Mouse (Mus musculus) stomach, embryonic 14.5 days (tissue): ENCODE results near the gene Tkfc. TPM values are rescaled to one million over a fixed set of nuclear protein-coding genes. Genes with fewer than 3 reads are reported as not detected.
A peak's percentile ranks its signal among the peaks of the same experiment; 100 is the strongest.

Source experiments
- ATAC-seq: fragments of 200-750 bp; cut with Nextera tagmentation; 2 replicates; pipeline ENCODE4 v1.8.0; 2017; ENCODE audit warnings: low read depth, moderate TSS enrichment; ENCODE audit not compliant: insufficient number of reproducible peaks, insufficient read depth, low FRiP score
- H3K27ac ChIP-seq: fragments of 300-500 bp; sonication (generic); 2 replicates; pipeline ENCODE4 v1.5.1; 2014; ENCODE audit warnings: mild to moderate bottlenecking, low read length, moderate library complexity, mixed read lengths
- H3K27me3 ChIP-seq: fragments of 300-500 bp; sonication (generic); 2 replicates; pipeline ENCODE4 v1.6.1; 2014; ENCODE audit warnings: low read length, control low read depth, mixed read lengths; ENCODE audit not compliant: control insufficient read depth, insufficient read depth
- H3K36me3 ChIP-seq: fragments of 300-500 bp; sonication (generic); 2 replicates; pipeline ENCODE4 v1.6.1; 2014; ENCODE audit warnings: mild to moderate bottlenecking, control low read depth, low read length, moderate library complexity, mixed read lengths; ENCODE audit not compliant: control insufficient read depth, insufficient read depth
- H3K4me1 ChIP-seq: fragments of 300-500 bp; sonication (generic); 2 replicates; pipeline ENCODE4 v1.6.1; 2014; ENCODE audit warnings: low read length, control low read depth, mixed read lengths; ENCODE audit not compliant: control insufficient read depth, insufficient read depth
- H3K4me2 ChIP-seq: fragments of 300-500 bp; sonication (generic); replicated peaks from 2 replicates; pipeline ENCODE4 v1.6.1; 2014; ENCODE audit warnings: low read depth, low read length, control low read depth
- H3K4me3 ChIP-seq: fragments of 300-500 bp; sonication (generic); 2 replicates; pipeline ENCODE4 v1.5.1; 2014; ENCODE audit warnings: low read depth, low read length, control low read depth
- H3K9ac ChIP-seq: fragments of 300-500 bp; sonication (generic); replicated peaks from 2 replicates; pipeline ENCODE4 v1.6.1; 2014; ENCODE audit warnings: low read depth, mild to moderate bottlenecking, control low read depth, low read length, moderate library complexity, mixed read lengths
- H3K9me3 ChIP-seq: fragments of 300-500 bp; sonication (generic); 2 replicates; pipeline ENCODE4 v1.6.1; 2016; ENCODE audit warnings: low read depth, low read length, control low read depth; ENCODE audit not compliant: control insufficient read depth
- WGBS: fragments of 180-500 bp; shearing (Covaris S2); extraction: QIAGEN DNeasy Blood & Tissue Kit; methylation state at CpG from one replicate; pipeline ENCODE4 v1.1.7; 2014; 5-methylcytosine and 5-hydroxymethylcytosine counted together
- polyA plus RNA-seq: library from polyadenylated mRNA; unstranded; fragments of >200 nt; fragmentation: Nextera tagmentation; extraction: Ambion mirVana; gene quantifications from 2 replicates; pipeline ENCODE4 v1.2.1, GENCODE M21; 2014

Gene Tkfc
- polyA plus RNA-seq, 1 experiment from 2014 or later: 19.2 TPM

DNA sequence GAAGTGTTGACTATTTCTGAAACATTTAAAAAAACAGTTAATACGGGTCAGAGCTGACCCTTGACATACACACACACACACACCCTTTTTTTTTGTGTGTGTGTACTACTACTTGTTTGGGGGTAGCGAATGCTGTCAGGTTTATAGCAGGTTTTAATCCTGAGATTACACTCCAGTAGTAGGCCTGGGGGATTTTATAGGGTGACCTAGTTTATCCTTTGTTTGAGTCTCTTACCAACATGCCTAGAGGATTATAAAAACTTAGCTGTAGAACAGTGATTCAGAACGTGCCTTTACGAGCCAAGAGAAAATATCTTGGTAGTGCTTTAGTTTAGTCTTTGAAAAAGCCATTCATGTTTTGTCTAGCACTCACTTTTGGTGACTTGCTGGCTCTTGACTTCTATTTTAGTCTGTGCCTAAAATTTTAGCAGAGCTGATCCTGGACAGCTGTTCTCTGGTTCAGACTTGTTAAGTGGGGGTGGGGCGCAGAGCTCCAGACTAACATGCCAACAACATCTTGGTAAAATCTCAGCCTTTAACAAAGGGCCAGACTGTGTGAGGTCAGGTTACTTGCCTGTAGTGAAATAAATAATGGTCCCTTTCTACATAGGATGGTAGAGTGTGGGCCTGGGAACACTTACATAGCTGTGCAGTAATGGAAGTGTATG lies 3.3 kb upstream of the Tkfc start:
- no peaks in the 10 kb centered on the region for H3K9me3 ChIP-seq
- H3K36me3 ChIP-seq: peaks cover 63% of the 10 kb centered on the region
- no peaks in the 10 kb centered on the region for H3K27me3 ChIP-seq
- no peak overlapping the region for H3K9ac ChIP-seq
- ATAC-seq: no peak
- no peak overlapping the region for H3K4me3 ChIP-seq
- peaks cover 16% of the 10 kb centered on the region for H3K4me1 ChIP-seq
- H3K27ac ChIP-seq: no peak overlapping the region
- H3K4me2 ChIP-seq: no peak overlapping the region
- 72% methylated on average over 5 of the region's 5 CpGs for WGBS

DNA sequence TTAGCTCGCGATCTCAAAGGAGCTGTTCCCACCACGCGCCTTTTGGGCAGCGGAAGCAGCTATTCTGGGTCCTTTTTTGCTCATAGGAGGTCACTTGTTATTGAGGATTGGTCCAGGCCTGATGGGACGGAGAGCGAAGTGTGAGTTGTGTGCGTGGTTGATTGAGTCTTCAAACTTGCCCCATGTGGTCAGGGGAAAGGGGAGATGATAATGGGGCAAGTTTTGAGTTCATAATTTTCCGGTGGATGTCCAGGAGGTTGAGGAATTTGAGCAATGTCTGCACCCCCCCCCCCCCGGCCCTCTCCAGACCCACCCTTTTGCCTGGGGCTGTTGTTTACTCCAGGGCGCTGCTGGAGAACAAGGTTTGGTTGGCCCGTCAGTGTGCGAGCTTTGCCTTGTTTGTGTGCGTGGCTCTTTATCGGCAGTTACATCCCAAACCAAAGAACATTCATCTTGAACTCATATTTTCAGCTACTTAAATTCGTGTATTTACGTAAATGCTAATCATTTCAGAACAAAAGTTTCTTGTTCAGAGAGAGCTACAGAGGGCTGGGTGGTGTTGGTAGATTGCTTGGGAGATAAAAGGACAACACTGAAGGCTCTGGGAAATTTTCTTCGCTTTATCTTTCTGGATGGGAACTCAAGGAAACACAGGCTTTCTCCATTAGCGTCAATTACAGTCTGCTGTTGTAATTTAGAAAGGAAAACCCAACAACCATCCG lies 608 bp upstream of the Tkfc start:
- Histone ChIP-seq H3K9me3 (no peaks in the 10 kb centered on the region), H3K9ac (peak overlapping the region; percentile 94), H3K4me1 (peaks cover 27% of the 10 kb centered on the region), H3K36me3 (peaks cover 37% of the 10 kb centered on the region), H3K4me3 (peak overlapping the region; percentile 98), H3K27me3 (no peaks in the 10 kb centered on the region), H3K27ac (peak overlapping the region; percentile 93), H3K4me2 (peak overlapping the region; percentile 85)
- no peak for ATAC-seq
- 5% methylated on average over 20 of the region's 20 CpGs for WGBS

DNA sequence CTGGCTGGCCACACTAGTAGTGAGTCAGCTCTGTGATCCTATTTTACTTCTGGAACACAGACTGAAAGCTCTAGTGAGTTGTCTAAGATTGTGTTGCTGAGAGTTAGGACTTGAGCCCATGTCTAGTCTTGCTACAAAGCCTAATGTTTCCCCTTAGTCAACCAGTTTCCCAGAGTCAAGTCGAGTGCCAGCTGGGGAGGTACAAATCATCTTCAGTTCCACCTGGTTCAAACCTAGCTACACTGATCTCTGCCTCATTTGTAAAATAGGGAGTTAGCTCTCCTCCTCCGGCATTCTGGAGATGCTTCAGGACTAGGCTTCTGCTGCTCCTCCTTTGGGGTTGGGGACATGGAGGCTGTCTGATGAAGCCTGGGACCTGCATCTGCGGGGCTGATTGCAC lies 920 bp downstream of the Tkfc start:
- Histone ChIP-seq H3K9ac (peak overlapping the region; percentile 49), H3K9me3 (no peaks in the 10 kb centered on the region), H3K4me1 (peaks cover 27% of the 10 kb centered on the region), H3K27me3 (no peaks in the 10 kb centered on the region), H3K27ac (peak overlapping the region; percentile 87), H3K4me3 (peak overlapping the region; percentile 98; the same call in 1 of the 2 replicates), H3K4me2 (peak overlapping the region; percentile 52), H3K36me3 (peaks cover 22% of the 10 kb centered on the region)
- WGBS: 39% methylated on average over 3 of the region's 3 CpGs
- no peak for ATAC-seq

DNA sequence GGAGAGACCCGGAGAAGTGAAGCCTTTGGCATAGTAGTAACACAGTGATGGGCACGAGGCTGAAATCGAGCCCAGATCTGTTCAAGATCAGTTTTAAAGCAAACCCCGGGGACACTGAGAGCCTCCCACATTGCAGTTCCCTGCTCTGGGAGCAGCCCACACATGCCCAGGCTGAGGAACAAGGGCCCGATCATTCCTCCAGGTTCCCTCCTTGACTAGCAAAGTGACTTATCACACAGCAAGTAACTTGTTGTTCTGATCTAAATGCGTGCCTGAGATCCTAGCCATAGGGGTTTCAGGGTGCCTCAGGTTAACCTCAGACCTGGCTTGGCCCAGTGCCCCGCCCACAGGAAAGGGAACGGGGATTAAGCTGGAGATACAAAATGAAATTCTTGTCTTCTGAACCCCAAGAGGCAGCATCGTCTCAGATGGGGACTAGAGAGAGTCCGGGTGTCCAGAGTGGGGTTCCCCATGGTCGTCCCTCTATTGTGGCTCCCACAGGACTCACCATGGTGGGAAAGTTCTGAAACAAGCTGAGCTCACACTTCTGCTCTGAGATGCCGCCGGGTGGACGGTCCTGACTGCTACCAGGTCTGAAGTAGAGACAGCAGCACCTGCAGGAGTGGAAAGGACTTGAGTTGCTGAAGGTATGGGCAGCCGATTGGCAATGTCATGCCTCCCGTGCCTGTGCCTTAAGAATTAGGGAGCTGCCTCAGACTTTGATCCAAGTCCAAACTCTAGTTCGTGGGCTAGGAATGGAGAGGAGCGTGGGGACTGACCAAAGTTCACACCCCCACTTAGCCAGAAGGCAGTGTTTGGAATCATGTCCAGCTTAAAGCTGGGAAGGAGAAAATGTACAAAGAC lies 1.6 kb downstream of the Tkfc start:
- Histone ChIP-seq H3K4me3 (no peak overlapping the region), H3K36me3 (peaks cover 16% of the 10 kb centered on the region), H3K27me3 (no peaks in the 10 kb centered on the region), H3K27ac (peak overlapping the region; percentile 87; the same call in 1 of the 2 replicates), H3K9ac (no peak overlapping the region), H3K4me2 (peak overlapping the region; percentile 52; the same call in 1 of the 2 replicates), H3K4me1 (peaks cover 27% of the 10 kb centered on the region), H3K9me3 (no peaks in the 10 kb centered on the region)
- ATAC-seq: no peak
- 82% methylated on average over 18 of the region's 18 CpGs for WGBS

DNA sequence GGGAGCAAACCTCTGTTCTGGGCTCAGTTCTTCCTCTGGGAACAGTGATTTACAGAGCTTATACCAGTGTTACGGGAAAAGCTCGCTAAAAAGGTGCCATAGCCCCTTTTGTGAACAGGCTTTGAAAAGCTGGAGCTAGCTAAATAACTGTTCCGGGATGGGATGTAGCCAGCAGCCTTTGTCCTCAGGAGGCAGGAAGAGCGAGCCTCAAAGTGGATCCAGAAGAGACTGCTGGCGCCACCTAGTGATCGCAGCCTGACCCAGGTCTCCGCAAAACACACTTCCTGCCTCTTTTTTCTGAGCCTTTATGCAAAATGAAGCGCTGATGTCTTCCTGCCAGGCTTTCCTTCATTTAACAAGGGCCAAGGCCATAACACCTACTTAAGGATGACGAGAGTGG lies 2.7 kb downstream of the Tkfc start:
- 5% methylated on average over 9 of the region's 9 CpGs for WGBS

DNA sequence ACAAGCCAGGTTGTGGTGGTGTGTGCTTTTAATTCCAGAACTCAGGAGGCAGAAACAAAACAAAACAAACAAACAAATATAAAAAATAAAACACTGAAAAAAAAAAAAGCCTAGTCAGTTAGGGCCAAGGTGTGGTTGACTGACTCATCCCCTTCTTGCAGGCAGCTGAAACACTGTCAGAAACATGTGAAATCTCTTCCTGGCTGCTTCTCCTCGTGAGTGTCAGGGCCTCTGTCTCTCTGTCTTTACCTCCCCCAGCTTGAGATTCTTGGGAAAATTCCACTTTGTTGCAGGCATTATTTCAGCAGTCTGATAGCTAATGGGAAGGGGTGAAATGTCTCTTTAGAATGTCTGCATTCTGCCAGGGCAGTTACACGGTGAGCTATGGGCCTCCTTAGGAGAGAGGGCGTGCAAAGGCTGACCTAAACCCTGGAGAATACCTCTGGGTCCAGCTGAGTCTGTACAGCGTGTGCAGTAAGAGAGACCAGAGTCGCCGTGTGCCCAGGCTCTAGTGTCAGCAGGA lies 3.1 kb downstream of the Tkfc start:
- H3K9me3 ChIP-seq: no peaks in the 10 kb centered on the region
- peaks cover under 1% of the 10 kb centered on the region; the same call in 1 of the 2 replicates for H3K36me3 ChIP-seq
- H3K27ac ChIP-seq: peak overlapping the region; percentile 79
- no peaks in the 10 kb centered on the region for H3K27me3 ChIP-seq
- ATAC-seq: no peak
- peaks cover 27% of the 10 kb centered on the region for H3K4me1 ChIP-seq
- peak overlapping the region; percentile 49 for H3K9ac ChIP-seq
- WGBS: 9% methylated on average over 6 of the region's 6 CpGs
- H3K4me3 ChIP-seq: peak overlapping the region; percentile 23
- H3K4me2 ChIP-seq: peak overlapping the region; percentile 47

More for the DNA sequence above, 2.7 kb downstream of the Tkfc start:
- no peaks in the 10 kb centered on the region for H3K27me3 ChIP-seq
- H3K9ac ChIP-seq: peak overlapping the region; percentile 49
- peak; percentile 58; the same call in 1 of the 2 replicates for ATAC-seq
- peak overlapping the region; percentile 79 for H3K27ac ChIP-seq
- H3K4me2 ChIP-seq: peak overlapping the region; percentile 47
- H3K36me3 ChIP-seq: peaks cover 5% of the 10 kb centered on the region
- peak overlapping the region; percentile 23 for H3K4me3 ChIP-seq
- H3K9me3 ChIP-seq: no peaks in the 10 kb centered on the region
- peaks cover 27% of the 10 kb centered on the region for H3K4me1 ChIP-seq

DNA sequence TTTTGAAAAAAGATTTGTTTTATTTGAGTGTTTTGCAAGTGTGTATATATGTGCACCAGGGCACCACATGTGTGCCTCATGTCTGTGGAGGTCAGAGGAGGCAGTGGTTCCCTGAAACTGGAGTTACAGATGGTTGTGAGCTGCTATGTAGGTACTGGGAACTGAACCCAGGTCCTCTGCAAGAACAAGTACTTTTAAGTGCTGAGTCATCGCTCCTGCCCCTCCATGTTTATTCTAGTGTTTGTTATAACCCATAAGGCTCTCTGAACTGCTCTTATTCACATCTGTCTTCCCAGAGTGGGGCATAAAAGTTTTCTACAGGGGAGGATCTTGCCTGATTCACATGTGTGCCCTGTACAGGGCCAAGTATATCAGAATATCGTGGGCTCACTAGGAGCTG lies 5.8 kb downstream of the Tkfc start:
- Histone ChIP-seq H3K9me3 (no peaks in the 10 kb centered on the region), H3K4me1 (peaks cover 18% of the 10 kb centered on the region; the same call in 1 of the 2 replicates), H3K4me2 (no peak overlapping the region), H3K9ac (no peak overlapping the region), H3K36me3 (peaks cover 4% of the 10 kb centered on the region; the same call in 1 of the 2 replicates), H3K27me3 (no peaks in the 10 kb centered on the region), H3K4me3 (no peak overlapping the region), H3K27ac (no peak overlapping the region)
- WGBS: 90% methylated on average over 2 of the region's 2 CpGs
- no peak for ATAC-seq

DNA sequence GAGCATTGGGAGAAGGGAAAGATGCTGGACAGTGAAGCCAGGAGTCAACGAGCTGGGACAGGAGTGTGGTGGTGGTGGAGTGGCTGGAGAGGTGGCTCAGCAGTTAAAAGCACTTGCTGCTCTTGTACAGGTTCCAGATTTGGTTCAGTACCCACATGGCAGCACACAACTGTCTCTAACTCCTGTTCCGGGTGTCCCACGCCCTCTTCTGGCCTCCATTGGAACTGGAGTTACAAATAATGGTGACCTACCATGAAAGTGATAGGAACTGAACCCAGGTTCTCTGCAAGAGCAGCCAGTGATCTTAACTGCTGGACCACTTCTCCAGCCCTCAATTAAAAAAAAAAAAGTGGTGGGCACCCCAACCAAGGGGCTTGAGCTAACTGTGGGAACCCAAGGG lies 7.3 kb downstream of the Tkfc start:
- H3K36me3 ChIP-seq: peaks cover 4% of the 10 kb centered on the region; the same call in 1 of the 2 replicates
- no peaks in the 10 kb centered on the region for H3K9me3 ChIP-seq
- WGBS: 40% methylated on average over 3 of the region's 3 CpGs
- no peak overlapping the region for H3K9ac ChIP-seq
- no peak overlapping the region for H3K4me2 ChIP-seq
- H3K27me3 ChIP-seq: no peaks in the 10 kb centered on the region
- peaks cover 6% of the 10 kb centered on the region; the same call in 1 of the 2 replicates for H3K4me1 ChIP-seq
- no peak for ATAC-seq
- no peak overlapping the region for H3K27ac ChIP-seq
- H3K4me3 ChIP-seq: no peak overlapping the region
